Mouse (Mus musculus) bone marrow macrophage, adult 2 months (primary cell): ENCODE data around the gene Cd48.

Experiments used
- CTCF ChIP-seq: IDR thresholded peaks from 2 replicates; pipeline ENCODE4 v1.5.1; 2012; ENCODE audit warnings: low read depth, mild to moderate bottlenecking, low read length, moderate library complexity
- POLR2A ChIP-seq: IDR thresholded peaks from 2 replicates; pipeline ENCODE4 v1.6.1; 2012; ENCODE audit warnings: mild to moderate bottlenecking, low read depth, low read length, borderline replicate concordance

- TF ChIP-seq CTCF (no peak), POLR2A (no peak)
These were observed 7.3 kb upstream of the Cd48 start for GRCm38 (mm10) chr1:171674467-171674866.
